Mouse (Mus musculus): Measurements from ENCODE around the gene Hif1an. TPM values are rescaled to one million over a fixed set of nuclear protein-coding genes. Genes with fewer than 3 reads are reported as not detected.
A peak's percentile ranks its signal among the peaks of the same experiment; 100 is the strongest.

Hif1an gene
- polyA plus RNA-seq (2014; fragmentation: Nextera tagmentation; extraction: Ambion mirVana): 24.6 and 25.5 TPM in 2 replicates

- Histone ChIP-seq H3K36me3 (ENCODE audit: control insufficient read depth, insufficient read depth, low read length) (peaks cover 7% of the 10 kb centered on the region; the same call in 1 of the 2 replicates), H3K9me3 (replicated peaks; ENCODE audit: control insufficient read depth, low read length) (no peaks in the 10 kb centered on the region), H3K27ac (ENCODE audit: low read depth, low read length) (peak within 1 kb of the TSS; percentile 50), H3K4me3 (ENCODE audit: low read depth, low read length) (peak within 1 kb of the TSS; percentile 85), H3K4me2 (peak within 1 kb of the TSS; percentile 90), H3K4me1 (ENCODE audit: control insufficient read depth, insufficient read depth, low read length) (peaks cover 12% of the 10 kb centered on the region), H3K9ac (ENCODE audit: low read depth, low read length) (peak within 1 kb of the TSS; percentile 82), H3K27me3 (ENCODE audit: control insufficient read depth, insufficient read depth, low read length) (no peaks in the 10 kb centered on the region)
- WGBS (ENCODE audit: insufficient replicate concordance): under 1% methylated on average over 33 of the region's 33 CpGs
- ATAC-seq (replicated peaks; ENCODE audit: insufficient number of reproducible peaks, low FRiP score, low TSS enrichment): peak; percentile 92
Measured at GRCm38 (mm10) chr19:44562652-44563206, at the start of gene Hif1an. Gene Hif1an (plus strand): TSS chr19:44562850.

GRCm38 (mm10) chr19:44513054-44513833, 49.4 kb upstream of the Hif1an start:
- no peak overlapping the region for H3K4me2 ChIP-seq
- H3K36me3 ChIP-seq (ENCODE audit: control insufficient read depth, insufficient read depth, low read length): no peaks in the 10 kb centered on the region
- ATAC-seq (replicated peaks; ENCODE audit: insufficient number of reproducible peaks, low FRiP score, low TSS enrichment): no peak
- H3K27me3 ChIP-seq (ENCODE audit: control insufficient read depth, insufficient read depth, low read length): peaks cover 88% of the 10 kb centered on the region
- H3K4me1 ChIP-seq (ENCODE audit: control insufficient read depth, insufficient read depth, low read length): peaks cover 10% of the 10 kb centered on the region; the same call in 1 of the 2 replicates
- H3K9ac ChIP-seq (ENCODE audit: low read depth, low read length): no peak overlapping the region
- WGBS (ENCODE audit: insufficient replicate concordance): 18% methylated on average over 11 of the region's 11 CpGs
- H3K27ac ChIP-seq (ENCODE audit: low read depth, low read length): no peak overlapping the region
- no peak overlapping the region for H3K4me3 ChIP-seq (ENCODE audit: low read depth, low read length)
- no peaks in the 10 kb centered on the region for H3K9me3 ChIP-seq (replicated peaks; ENCODE audit: control insufficient read depth, low read length)

DNA sequence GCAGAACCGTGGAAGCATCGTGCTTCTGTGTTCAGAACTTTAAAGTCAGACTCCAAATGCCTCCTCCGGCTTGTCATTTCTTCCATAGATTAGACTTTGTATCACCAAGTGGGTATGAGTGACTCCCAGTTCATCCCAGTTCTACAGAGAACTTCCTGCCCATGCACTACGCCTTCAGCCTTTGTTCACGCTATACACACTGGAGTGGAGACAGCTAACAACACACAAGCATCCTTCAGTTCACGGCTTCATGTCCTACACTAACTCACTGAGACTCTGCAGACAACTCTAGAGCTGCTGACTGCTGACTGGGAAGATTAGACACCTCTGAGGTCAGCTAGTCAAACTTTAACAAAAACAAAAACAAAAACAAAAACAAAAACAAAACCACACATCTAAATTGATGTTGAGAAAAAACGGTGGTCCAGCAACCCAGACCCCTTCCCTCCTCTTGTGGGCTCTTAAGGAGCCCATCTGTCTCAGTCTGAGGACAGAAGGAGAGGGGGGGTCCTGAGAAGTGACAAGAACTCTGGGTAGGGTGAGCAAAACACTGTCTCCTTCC, 48.6 kb upstream of the Hif1an start:
- Histone ChIP-seq H3K36me3 (ENCODE audit: control insufficient read depth, insufficient read depth, low read length) (no peaks in the 10 kb centered on the region), H3K9ac (ENCODE audit: low read depth, low read length) (no peak overlapping the region), H3K27me3 (ENCODE audit: control insufficient read depth, insufficient read depth, low read length) (peaks cover 84% of the 10 kb centered on the region), H3K9me3 (replicated peaks; ENCODE audit: control insufficient read depth, low read length) (no peaks in the 10 kb centered on the region), H3K4me2 (no peak overlapping the region), H3K4me1 (ENCODE audit: control insufficient read depth, insufficient read depth, low read length) (peaks cover 10% of the 10 kb centered on the region; the same call in 1 of the 2 replicates), H3K4me3 (ENCODE audit: low read depth, low read length) (no peak overlapping the region), H3K27ac (ENCODE audit: low read depth, low read length) (no peak overlapping the region)
- ATAC-seq (replicated peaks; ENCODE audit: insufficient number of reproducible peaks, low FRiP score, low TSS enrichment): no peak
- 22% methylated on average over 7 of the region's 7 CpGs for WGBS (ENCODE audit: insufficient replicate concordance)

GRCm38 (mm10) chr19:44514521-44515451, 47.9 kb upstream of the Hif1an start:
- 24% methylated on average over 14 of the region's 14 CpGs for WGBS (ENCODE audit: insufficient replicate concordance)

GRCm38 (mm10) chr19:44515769-44516168, 46.9 kb upstream of the Hif1an start:
- Histone ChIP-seq H3K27me3 (ENCODE audit: control insufficient read depth, insufficient read depth, low read length) (peaks cover 66% of the 10 kb centered on the region), H3K4me1 (ENCODE audit: control insufficient read depth, insufficient read depth, low read length) (peaks cover 7% of the 10 kb centered on the region; the same call in 1 of the 2 replicates), H3K36me3 (ENCODE audit: control insufficient read depth, insufficient read depth, low read length) (no peaks in the 10 kb centered on the region), H3K4me2 (no peak overlapping the region), H3K4me3 (ENCODE audit: low read depth, low read length) (no peak overlapping the region), H3K9ac (ENCODE audit: low read depth, low read length) (no peak overlapping the region), H3K9me3 (replicated peaks; ENCODE audit: control insufficient read depth, low read length) (no peaks in the 10 kb centered on the region), H3K27ac (ENCODE audit: low read depth, low read length) (no peak overlapping the region)
- WGBS (ENCODE audit: insufficient replicate concordance): 33% methylated on average over 6 of the region's 6 CpGs
- no peak for ATAC-seq (replicated peaks; ENCODE audit: insufficient number of reproducible peaks, low FRiP score, low TSS enrichment)

More at GRCm38 (mm10) chr19:44514521-44515451, 47.9 kb upstream of the Hif1an start:
- peaks cover 10% of the 10 kb centered on the region; the same call in 1 of the 2 replicates for H3K4me1 ChIP-seq (ENCODE audit: control insufficient read depth, insufficient read depth, low read length)
- H3K27me3 ChIP-seq (ENCODE audit: control insufficient read depth, insufficient read depth, low read length): peaks cover 76% of the 10 kb centered on the region
- no peak for ATAC-seq (replicated peaks; ENCODE audit: insufficient number of reproducible peaks, low FRiP score, low TSS enrichment)
- no peak overlapping the region for H3K27ac ChIP-seq (ENCODE audit: low read depth, low read length)
- H3K9ac ChIP-seq (ENCODE audit: low read depth, low read length): no peak overlapping the region
- H3K9me3 ChIP-seq (replicated peaks; ENCODE audit: control insufficient read depth, low read length): no peaks in the 10 kb centered on the region
- no peak overlapping the region for H3K4me3 ChIP-seq (ENCODE audit: low read depth, low read length)
- no peak overlapping the region for H3K4me2 ChIP-seq
- no peaks in the 10 kb centered on the region for H3K36me3 ChIP-seq (ENCODE audit: control insufficient read depth, insufficient read depth, low read length)

GRCm38 (mm10) chr19:44517996-44518768, 44.5 kb upstream of the Hif1an start:
- ATAC-seq (replicated peaks; ENCODE audit: insufficient number of reproducible peaks, low FRiP score, low TSS enrichment): no peak
- 55% methylated on average over 12 of the region's 12 CpGs for WGBS (ENCODE audit: insufficient replicate concordance)

GRCm38 (mm10) chr19:44519152-44519551, 43.5 kb upstream of the Hif1an start:
- no peaks in the 10 kb centered on the region for H3K4me1 ChIP-seq (ENCODE audit: control insufficient read depth, insufficient read depth, low read length)
- no peak overlapping the region for H3K9ac ChIP-seq (ENCODE audit: low read depth, low read length)
- no peak overlapping the region for H3K4me3 ChIP-seq (ENCODE audit: low read depth, low read length)
- no peaks in the 10 kb centered on the region for H3K36me3 ChIP-seq (ENCODE audit: control insufficient read depth, insufficient read depth, low read length)
- no peak for ATAC-seq (replicated peaks; ENCODE audit: insufficient number of reproducible peaks, low FRiP score, low TSS enrichment)
- H3K9me3 ChIP-seq (replicated peaks; ENCODE audit: control insufficient read depth, low read length): no peaks in the 10 kb centered on the region
- H3K4me2 ChIP-seq: no peak overlapping the region
- no peak overlapping the region for H3K27ac ChIP-seq (ENCODE audit: low read depth, low read length)
- WGBS (ENCODE audit: insufficient replicate concordance): 21% methylated on average over 7 of the region's 7 CpGs
- peaks cover 33% of the 10 kb centered on the region for H3K27me3 ChIP-seq (ENCODE audit: control insufficient read depth, insufficient read depth, low read length)

More at GRCm38 (mm10) chr19:44517996-44518768, 44.5 kb upstream of the Hif1an start:
- Histone ChIP-seq H3K27me3 (ENCODE audit: control insufficient read depth, insufficient read depth, low read length) (peaks cover 42% of the 10 kb centered on the region), H3K36me3 (ENCODE audit: control insufficient read depth, insufficient read depth, low read length) (no peaks in the 10 kb centered on the region), H3K4me2 (no peak overlapping the region), H3K9ac (ENCODE audit: low read depth, low read length) (no peak overlapping the region), H3K9me3 (replicated peaks; ENCODE audit: control insufficient read depth, low read length) (no peaks in the 10 kb centered on the region), H3K4me1 (ENCODE audit: control insufficient read depth, insufficient read depth, low read length) (no peaks in the 10 kb centered on the region), H3K27ac (ENCODE audit: low read depth, low read length) (no peak overlapping the region), H3K4me3 (ENCODE audit: low read depth, low read length) (no peak overlapping the region)
